Mouse (Mus musculus) lung, embryonic 14.5 days (tissue): ENCODE measurements at regions not wholly inside any gene's neighbourhood (a gene's known extent, or its start where the extent isn't known, plus 50 kb on each side); places are given as distances from the start of the nearest gene placed in this dataset.
A peak's percentile ranks its signal among the peaks of the same experiment; 100 is the strongest.

Experiments used
- ATAC-seq: fragments of 200-750 bp; cut with Nextera tagmentation; 2 replicates; pipeline ENCODE4 v1.8.0; 2017; ENCODE audit warnings: mild to moderate bottlenecking, moderate TSS enrichment, moderate library complexity; ENCODE audit not compliant: insufficient read depth
- DNase-seq: peaks from one replicate; pipeline ENCODE4 v3.0.0-alpha.2; 2015
- H3K27ac ChIP-seq: fragments of 300-500 bp; sonication (generic); 2 replicates; pipeline ENCODE4 v1.5.1; 2014; ENCODE audit warnings: low read depth, mild to moderate bottlenecking, moderate library complexity
- H3K27me3 ChIP-seq: fragments of 300-500 bp; sonication (generic); 2 replicates; pipeline ENCODE4 v1.6.1; 2014; ENCODE audit warnings: low read length, control low read depth; ENCODE audit not compliant: insufficient read depth
- H3K36me3 ChIP-seq: fragments of 300-500 bp; sonication (generic); 2 replicates; pipeline ENCODE4 v1.6.1; 2014; ENCODE audit warnings: control low read depth; ENCODE audit not compliant: insufficient read depth
- H3K4me1 ChIP-seq: fragments of 300-500 bp; sonication (generic); 2 replicates; pipeline ENCODE4 v1.6.1; 2014; ENCODE audit warnings: antibody characterized with exemption, control low read depth; ENCODE audit not compliant: insufficient read depth
- H3K4me2 ChIP-seq: fragments of 300-500 bp; sonication (generic); 2 replicates; pipeline ENCODE4 v1.6.1; 2014; ENCODE audit warnings: mild to moderate bottlenecking
- H3K4me3 ChIP-seq: fragments of 300-500 bp; sonication (generic); 2 replicates; pipeline ENCODE4 v1.5.1; 2014; ENCODE audit warnings: low read depth, low read length
- H3K9ac ChIP-seq: fragments of 300-500 bp; sonication (generic); 2 replicates; pipeline ENCODE4 v1.6.1; 2014
- H3K9me3 ChIP-seq: fragments of 300-500 bp; sonication (generic); 2 replicates; pipeline ENCODE4 v1.6.1; 2016; ENCODE audit warnings: low read depth, low read length, control low read depth
- CTCF ChIP-seq: IDR thresholded peaks from 2 replicates; pipeline ENCODE4 v1.5.1; 2016; ENCODE audit warnings: antibody characterized with exemption, low read depth
- WGBS: fragments of 180-500 bp; shearing (Covaris S2); extraction: QIAGEN DNeasy Blood & Tissue Kit; methylation state at CpG from one replicate; pipeline ENCODE4 v1.1.7; 2014; 5-methylcytosine and 5-hydroxymethylcytosine counted together

GRCm38 (mm10) chrX:11213492-11213891 lies 85.6 kb upstream of the H2al1a start:
- Histone ChIP-seq H3K36me3 (no peaks in the 10 kb centered on the region), H3K27me3 (no peaks in the 10 kb centered on the region), H3K9ac (no peak overlapping the region), H3K4me1 (no peaks in the 10 kb centered on the region), H3K4me2 (no peak overlapping the region), H3K27ac (no peak overlapping the region), H3K4me3 (no peak overlapping the region), H3K9me3 (no peaks in the 10 kb centered on the region)
- DNase-seq (peak; percentile 72), ATAC-seq (no peak)
- 57% methylated on average over 3 of the region's 3 CpGs for WGBS
- TF ChIP-seq CTCF: peak; percentile 51

GRCm38 (mm10) chrX:11239066-11239465 lies 60.0 kb upstream of the H2al1a start:
- DNase-seq (no peak), ATAC-seq (no peak)
- H3K9me3 ChIP-seq: no peaks in the 10 kb centered on the region
- H3K4me3 ChIP-seq: no peak overlapping the region
- no peak overlapping the region for H3K9ac ChIP-seq
- H3K4me2 ChIP-seq: no peak overlapping the region
- no peaks in the 10 kb centered on the region for H3K4me1 ChIP-seq
- no peaks in the 10 kb centered on the region for H3K36me3 ChIP-seq
- 79% methylated on average over 1 of the region's 1 CpGs for WGBS
- no peak for TF ChIP-seq CTCF
- no peak overlapping the region for H3K27ac ChIP-seq
- H3K27me3 ChIP-seq: no peaks in the 10 kb centered on the region

- Histone ChIP-seq H3K9me3 (no peaks in the 10 kb centered on the region), H3K27ac (no peak overlapping the region), H3K9ac (no peak overlapping the region), H3K4me1 (no peaks in the 10 kb centered on the region), H3K4me3 (no peak overlapping the region), H3K4me2 (no peak overlapping the region), H3K27me3 (no peaks in the 10 kb centered on the region), H3K36me3 (no peaks in the 10 kb centered on the region)
- WGBS: 89% methylated on average over 3 of the region's 3 CpGs
- ATAC-seq (no peak), DNase-seq (no peak)
- TF ChIP-seq CTCF: no peak
Measured at GRCm38 (mm10) chrX:11245576-11245975, 53.5 kb upstream of the H2al1a start.
